Mouse (Mus musculus): ENCODE data around the gene Cfap74.

GRCm38 (mm10) chr4:155429202-155429601 is 20.2 kb downstream of the Cfap74 start:
- no peak for TF ChIP-seq CTCF (IDR thresholded peaks at IDR 0.05; ENCODE audit: extremely low read depth, insufficient read depth, low read length)
- TF ChIP-seq POLR2A (IDR thresholded peaks at IDR 0.05; ENCODE audit: extremely low read depth, insufficient read depth, low read length) = no peak
